Mouse (Mus musculus) lung, embryonic 15.5 days (tissue): ENCODE measurements around the gene Tsku. TPM values are rescaled to one million over a fixed set of nuclear protein-coding genes. Genes with fewer than 3 reads are reported as not detected.

Source experiments
- ATAC-seq: fragments of 200-750 bp; cut with Nextera tagmentation; 2 replicates; pipeline ENCODE4 v1.8.0; 2017; ENCODE audit warnings: moderate number of reproducible peaks, borderline replicate concordance; ENCODE audit not compliant: low FRiP score, low TSS enrichment; ENCODE audit errors: extremely low read depth
- H3K27ac ChIP-seq: fragments of 300-500 bp; sonication (generic); 2 replicates; pipeline ENCODE4 v1.5.1; 2015; ENCODE audit warnings: moderate library complexity, mild to moderate bottlenecking, inconsistent platforms
- H3K27me3 ChIP-seq: fragments of 300-500 bp; sonication (generic); 2 replicates; pipeline ENCODE4 v1.6.1; 2015; ENCODE audit warnings: inconsistent platforms
- H3K36me3 ChIP-seq: fragments of 300-500 bp; sonication (generic); 2 replicates; pipeline ENCODE4 v1.6.1; 2015; ENCODE audit warnings: inconsistent platforms
- H3K4me1 ChIP-seq: fragments of 300-500 bp; sonication (generic); 2 replicates; pipeline ENCODE4 v1.6.1; 2015; ENCODE audit warnings: inconsistent platforms
- H3K4me2 ChIP-seq: fragments of 300-500 bp; sonication (generic); 2 replicates; pipeline ENCODE4 v1.6.1; 2015; ENCODE audit warnings: inconsistent platforms, mild to moderate bottlenecking, moderate library complexity
- H3K4me3 ChIP-seq: fragments of 300-500 bp; sonication (generic); 2 replicates; pipeline ENCODE4 v1.5.1; 2015; ENCODE audit warnings: mild to moderate bottlenecking, inconsistent platforms
- H3K9ac ChIP-seq: fragments of 300-500 bp; sonication (generic); 2 replicates; pipeline ENCODE4 v1.6.1; 2015; ENCODE audit warnings: inconsistent platforms
- H3K9me3 ChIP-seq: fragments of 300-500 bp; sonication (generic); 2 replicates; pipeline ENCODE4 v1.6.1; 2016; ENCODE audit warnings: inconsistent platforms
- WGBS: fragments of 180-500 bp; shearing (Covaris S2); methylation state at CpG from one replicate; pipeline ENCODE4 v1.1.7; 2015; 5-methylcytosine and 5-hydroxymethylcytosine counted together
- polyA plus RNA-seq: library from polyadenylated mRNA; unstranded; fragments of >200 nt; fragmentation: Nextera tagmentation; extraction: Ambion mirVana; gene quantifications from 2 replicates; pipeline ENCODE4 v1.2.1, GENCODE M21; 2015

The Tsku gene
- polyA plus RNA-seq, 1 experiment from 2014 or later = 9.1 TPM

GRCm38 (mm10) chr7:98383337-98383736 is 22.2 kb upstream of the Tsku start:
- Histone ChIP-seq H3K27ac (no peak overlapping the region), H3K9me3 (no peaks in the 10 kb centered on the region), H3K9ac (no peak overlapping the region), H3K4me1 (peaks cover 11% of the 10 kb centered on the region), H3K36me3 (no peaks in the 10 kb centered on the region), H3K4me2 (no peak overlapping the region), H3K27me3 (no peaks in the 10 kb centered on the region), H3K4me3 (no peak overlapping the region)
- no peak for ATAC-seq
- 27% methylated on average over 4 of the region's 4 CpGs for WGBS

- WGBS = 71% methylated on average over 6 of the region's 6 CpGs
- no peaks in the 10 kb centered on the region for H3K36me3 ChIP-seq
- H3K27ac ChIP-seq = no peak overlapping the region
- H3K27me3 ChIP-seq = no peaks in the 10 kb centered on the region
- no peaks in the 10 kb centered on the region for H3K9me3 ChIP-seq
- H3K9ac ChIP-seq = no peak overlapping the region
- no peak overlapping the region for H3K4me3 ChIP-seq
- ATAC-seq = no peak
- no peak overlapping the region for H3K4me2 ChIP-seq
- H3K4me1 ChIP-seq = peaks cover 11% of the 10 kb centered on the region
These were observed 21.7 kb upstream of the Tsku start for GRCm38 (mm10) chr7:98382784-98383183.

- no peaks in the 10 kb centered on the region for H3K36me3 ChIP-seq
- WGBS = 64% methylated on average over 6 of the region's 6 CpGs
- H3K4me1 ChIP-seq = peaks cover 11% of the 10 kb centered on the region
- H3K4me3 ChIP-seq = no peak overlapping the region
- no peak overlapping the region for H3K4me2 ChIP-seq
- no peak overlapping the region for H3K9ac ChIP-seq
- H3K27me3 ChIP-seq = no peaks in the 10 kb centered on the region
- H3K27ac ChIP-seq = no peak overlapping the region
- ATAC-seq = no peak
- H3K9me3 ChIP-seq = no peaks in the 10 kb centered on the region
These were observed 19.2 kb upstream of the Tsku start for GRCm38 (mm10) chr7:98380224-98380925.

GRCm38 (mm10) chr7:98379232-98379631 is 18.1 kb upstream of the Tsku start:
- 79% methylated on average over 4 of the region's 4 CpGs for WGBS
- H3K27ac ChIP-seq = no peak overlapping the region

GRCm38 (mm10) chr7:98377257-98377656 is 16.1 kb upstream of the Tsku start:
- 60% methylated on average over 5 of the region's 5 CpGs for WGBS
- Histone ChIP-seq H3K36me3 (no peaks in the 10 kb centered on the region), H3K27me3 (no peaks in the 10 kb centered on the region), H3K4me3 (no peak overlapping the region), H3K9ac (no peak overlapping the region), H3K9me3 (no peaks in the 10 kb centered on the region), H3K4me2 (no peak overlapping the region), H3K27ac (no peak overlapping the region), H3K4me1 (no peaks in the 10 kb centered on the region)
- ATAC-seq = no peak

More at GRCm38 (mm10) chr7:98379232-98379631, 18.1 kb upstream of the Tsku start:
- Histone ChIP-seq H3K9ac (no peak overlapping the region), H3K27me3 (no peaks in the 10 kb centered on the region), H3K9me3 (no peaks in the 10 kb centered on the region), H3K4me2 (no peak overlapping the region), H3K4me1 (peaks cover 11% of the 10 kb centered on the region), H3K4me3 (no peak overlapping the region), H3K36me3 (no peaks in the 10 kb centered on the region)
- ATAC-seq = no peak

GRCm38 (mm10) chr7:98371161-98371560 is 10.0 kb upstream of the Tsku start:
- Histone ChIP-seq H3K27ac (no peak overlapping the region), H3K9me3 (no peaks in the 10 kb centered on the region), H3K36me3 (no peaks in the 10 kb centered on the region), H3K4me1 (no peaks in the 10 kb centered on the region), H3K9ac (no peak overlapping the region), H3K27me3 (no peaks in the 10 kb centered on the region), H3K4me3 (no peak overlapping the region), H3K4me2 (no peak overlapping the region)
- 37% methylated on average over 4 of the region's 4 CpGs for WGBS
- no peak for ATAC-seq

- WGBS = 48% methylated on average over 10 of the region's 10 CpGs
- H3K9ac ChIP-seq = no peak overlapping the region
These were observed 8.7 kb upstream of the Tsku start for GRCm38 (mm10) chr7:98369762-98370369.

GRCm38 (mm10) chr7:98361662-98362061 is 534 bp upstream of the Tsku start:
- peak overlapping the region; percentile 68 for H3K4me3 ChIP-seq
- WGBS = 9% methylated on average over 2 of the region's 2 CpGs
- no peaks in the 10 kb centered on the region for H3K27me3 ChIP-seq
- H3K4me2 ChIP-seq = peak overlapping the region; percentile 92
- ATAC-seq = peak; percentile 6; the same call in 1 of the 2 replicates
- no peaks in the 10 kb centered on the region for H3K9me3 ChIP-seq
- H3K9ac ChIP-seq = no peak overlapping the region
- H3K36me3 ChIP-seq = no peaks in the 10 kb centered on the region
- peak overlapping the region; percentile 87 for H3K27ac ChIP-seq
- H3K4me1 ChIP-seq = peaks cover 21% of the 10 kb centered on the region

More at GRCm38 (mm10) chr7:98369762-98370369, 8.7 kb upstream of the Tsku start:
- Histone ChIP-seq H3K9me3 (no peaks in the 10 kb centered on the region), H3K27ac (no peak overlapping the region), H3K4me3 (no peak overlapping the region), H3K36me3 (no peaks in the 10 kb centered on the region), H3K4me1 (no peaks in the 10 kb centered on the region), H3K27me3 (no peaks in the 10 kb centered on the region), H3K4me2 (no peak overlapping the region)
- no peak for ATAC-seq

- Histone ChIP-seq H3K4me2 (peak overlapping the region; percentile 92), H3K9ac (peak overlapping the region; percentile 74), H3K4me3 (peak overlapping the region; percentile 68), H3K27me3 (no peaks in the 10 kb centered on the region), H3K36me3 (no peaks in the 10 kb centered on the region), H3K9me3 (no peaks in the 10 kb centered on the region), H3K4me1 (peaks cover 24% of the 10 kb centered on the region), H3K27ac (peak overlapping the region; percentile 87)
- ATAC-seq = peak; percentile 28; the same call in 1 of the 2 replicates
- WGBS = 0% methylated on average over 20 of the region's 20 CpGs
These were observed 522 bp downstream of the Tsku start for GRCm38 (mm10) chr7:98360621-98360990.

GRCm38 (mm10) chr7:98359951-98360620 is 1.0 kb downstream of the Tsku start:
- under 1% methylated on average over 33 of the region's 33 CpGs for WGBS
- Histone ChIP-seq H3K9me3 (no peaks in the 10 kb centered on the region), H3K4me3 (peak overlapping the region; percentile 68), H3K27ac (peak overlapping the region; percentile 87), H3K36me3 (no peaks in the 10 kb centered on the region), H3K4me2 (peak overlapping the region; percentile 92), H3K4me1 (peaks cover 29% of the 10 kb centered on the region), H3K27me3 (no peaks in the 10 kb centered on the region), H3K9ac (peak overlapping the region; percentile 74)
- peak; percentile 77 for ATAC-seq

GRCm38 (mm10) chr7:98358016-98358415 is 3.1 kb downstream of the Tsku start:
- H3K4me3 ChIP-seq = no peak overlapping the region
- no peaks in the 10 kb centered on the region for H3K27me3 ChIP-seq
- no peak overlapping the region for H3K27ac ChIP-seq
- H3K4me2 ChIP-seq = no peak overlapping the region
- no peak overlapping the region for H3K9ac ChIP-seq
- no peaks in the 10 kb centered on the region for H3K36me3 ChIP-seq
- no peak for ATAC-seq
- 63% methylated on average over 1 of the region's 1 CpGs for WGBS
- H3K4me1 ChIP-seq = peaks cover 42% of the 10 kb centered on the region
- H3K9me3 ChIP-seq = no peaks in the 10 kb centered on the region

- H3K4me3 ChIP-seq = no peak overlapping the region
- no peak for ATAC-seq
- no peak overlapping the region for H3K4me2 ChIP-seq
- peaks cover 39% of the 10 kb centered on the region for H3K4me1 ChIP-seq
- WGBS = 74% methylated on average over 5 of the region's 5 CpGs
- no peak overlapping the region for H3K9ac ChIP-seq
- peaks cover 5% of the 10 kb centered on the region; the same call in 1 of the 2 replicates for H3K36me3 ChIP-seq
- H3K27ac ChIP-seq = no peak overlapping the region
- H3K9me3 ChIP-seq = no peaks in the 10 kb centered on the region
- no peaks in the 10 kb centered on the region for H3K27me3 ChIP-seq
These were observed 3.8 kb downstream of the Tsku start for GRCm38 (mm10) chr7:98357324-98357723.
